Mouse (Mus musculus) thymus, adult 2 months (tissue): ENCODE data around the gene Spaca9.

Source experiments
- CTCF ChIP-seq: fragments of 200-500 bp; IDR thresholded peaks from 2 replicates; pipeline ENCODE4 v1.5.1; 2012; ENCODE audit warnings: mild to moderate bottlenecking, control low read depth, low read length, moderate library complexity, borderline replicate concordance; ENCODE audit not compliant: control insufficient read depth, poor library complexity, insufficient read depth; ENCODE audit errors: extremely low read depth
- POLR2A ChIP-seq: fragments of 200-500 bp; IDR thresholded peaks from 2 replicates; pipeline ENCODE4 v1.6.1; 2012; ENCODE audit warnings: mild to moderate bottlenecking, low read length, control low read depth, moderate library complexity; ENCODE audit not compliant: control insufficient read depth, poor library complexity, insufficient read depth; ENCODE audit errors: extremely low read depth

DNA sequence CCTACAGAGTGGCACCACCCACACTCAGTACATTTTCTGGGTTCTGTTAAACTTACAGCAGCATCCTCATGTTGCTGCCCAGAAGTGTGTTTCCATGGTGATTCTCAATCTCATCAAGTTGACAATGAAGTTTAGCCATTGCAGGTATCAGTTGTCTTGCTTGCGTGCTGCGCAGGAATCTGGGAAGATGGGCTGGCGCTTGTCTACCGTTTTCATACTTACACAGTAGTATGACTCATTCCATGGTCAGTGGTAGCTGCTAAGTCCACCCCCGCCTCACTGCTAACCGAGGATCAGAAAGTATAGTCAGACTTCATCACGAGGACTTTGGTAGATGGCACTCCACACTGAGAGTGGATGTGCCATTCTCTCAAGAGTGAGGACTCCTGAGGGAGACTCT lies 46.2 kb downstream of the Spaca9 start:
- no peak for TF ChIP-seq CTCF
- no peak for TF ChIP-seq POLR2A
